Mouse (Mus musculus) stomach, embryonic 14.5 days (tissue): ENCODE measurements around the gene A430078G23Rik. TPM values are rescaled to one million over a fixed set of nuclear protein-coding genes. Genes with fewer than 3 reads are reported as not detected.
"Not testable (repeated sequence)": the region's sequence is repeated elsewhere in the genome, so short reads cannot be mapped to it uniquely, and the experiment has no call there.

Experiments
- ATAC-seq: fragments of 200-750 bp; cut with Nextera tagmentation; 2 replicates; pipeline ENCODE4 v1.8.0; 2017; ENCODE audit warnings: low read depth, moderate TSS enrichment; ENCODE audit not compliant: insufficient number of reproducible peaks, insufficient read depth, low FRiP score
- H3K27ac ChIP-seq: fragments of 300-500 bp; sonication (generic); 2 replicates; pipeline ENCODE4 v1.5.1; 2014; ENCODE audit warnings: mild to moderate bottlenecking, low read length, moderate library complexity, mixed read lengths
- H3K27me3 ChIP-seq: fragments of 300-500 bp; sonication (generic); 2 replicates; pipeline ENCODE4 v1.6.1; 2014; ENCODE audit warnings: low read length, control low read depth, mixed read lengths; ENCODE audit not compliant: control insufficient read depth, insufficient read depth
- H3K36me3 ChIP-seq: fragments of 300-500 bp; sonication (generic); 2 replicates; pipeline ENCODE4 v1.6.1; 2014; ENCODE audit warnings: mild to moderate bottlenecking, control low read depth, low read length, moderate library complexity, mixed read lengths; ENCODE audit not compliant: control insufficient read depth, insufficient read depth
- H3K4me1 ChIP-seq: fragments of 300-500 bp; sonication (generic); 2 replicates; pipeline ENCODE4 v1.6.1; 2014; ENCODE audit warnings: low read length, control low read depth, mixed read lengths; ENCODE audit not compliant: control insufficient read depth, insufficient read depth
- H3K4me2 ChIP-seq: fragments of 300-500 bp; sonication (generic); replicated peaks from 2 replicates; pipeline ENCODE4 v1.6.1; 2014; ENCODE audit warnings: low read depth, low read length, control low read depth
- H3K4me3 ChIP-seq: fragments of 300-500 bp; sonication (generic); 2 replicates; pipeline ENCODE4 v1.5.1; 2014; ENCODE audit warnings: low read depth, low read length, control low read depth
- H3K9ac ChIP-seq: fragments of 300-500 bp; sonication (generic); replicated peaks from 2 replicates; pipeline ENCODE4 v1.6.1; 2014; ENCODE audit warnings: low read depth, mild to moderate bottlenecking, control low read depth, low read length, moderate library complexity, mixed read lengths
- H3K9me3 ChIP-seq: fragments of 300-500 bp; sonication (generic); 2 replicates; pipeline ENCODE4 v1.6.1; 2016; ENCODE audit warnings: low read depth, low read length, control low read depth; ENCODE audit not compliant: control insufficient read depth
- WGBS: fragments of 180-500 bp; shearing (Covaris S2); extraction: QIAGEN DNeasy Blood & Tissue Kit; methylation state at CpG from one replicate; pipeline ENCODE4 v1.1.7; 2014; 5-methylcytosine and 5-hydroxymethylcytosine counted together
- polyA plus RNA-seq: library from polyadenylated mRNA; unstranded; fragments of >200 nt; fragmentation: Nextera tagmentation; extraction: Ambion mirVana; gene quantifications from 2 replicates; pipeline ENCODE4 v1.2.1, GENCODE M21; 2014

A430078G23Rik gene
- polyA plus RNA-seq, 1 experiment from 2014 or later: 0.27 TPM

- ATAC-seq, H3K4me2 ChIP-seq, H3K36me3 ChIP-seq, H3K27ac ChIP-seq, H3K9ac ChIP-seq, H3K9me3 ChIP-seq, H3K4me3 ChIP-seq, H3K4me1 ChIP-seq, H3K27me3 ChIP-seq: not testable (repeated sequence)
- 96% methylated on average over 8 of the region's 11 CpGs for WGBS
Observed at GRCm38 (mm10) chr8:3319267-3319666, 33.9 kb upstream of the A430078G23Rik start.

- no peak for ATAC-seq
- H3K9ac ChIP-seq: no peak overlapping the region
- no peaks in the 10 kb centered on the region for H3K9me3 ChIP-seq
- H3K27ac ChIP-seq: no peak overlapping the region
- no peaks in the 10 kb centered on the region for H3K36me3 ChIP-seq
- no peak overlapping the region for H3K4me3 ChIP-seq
- no peaks in the 10 kb centered on the region for H3K27me3 ChIP-seq
- 81% methylated on average over 2 of the region's 2 CpGs for WGBS
- H3K4me2 ChIP-seq: no peak overlapping the region
- H3K4me1 ChIP-seq: no peaks in the 10 kb centered on the region
Observed at GRCm38 (mm10) chr8:3324253-3324652, 29.0 kb upstream of the A430078G23Rik start.

DNA sequence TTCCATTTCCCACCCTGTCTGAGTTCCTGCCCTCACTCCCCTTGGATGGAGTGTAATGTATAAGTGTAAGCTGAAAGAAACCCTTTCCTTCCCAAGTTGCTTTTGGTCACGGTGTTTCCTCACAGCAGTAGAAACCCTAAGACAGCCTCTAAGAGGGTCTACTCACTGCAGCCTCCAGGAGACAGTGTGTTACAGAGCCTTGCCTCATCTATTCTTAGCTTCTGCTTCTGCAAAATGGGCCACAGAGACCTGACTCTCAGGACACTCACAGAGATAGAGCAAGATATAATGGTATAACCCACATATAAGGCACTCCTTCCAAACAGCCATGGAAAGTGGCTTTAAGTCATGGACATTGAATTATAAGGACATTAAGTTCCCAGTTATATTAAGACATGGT, 26.2 kb upstream of the A430078G23Rik start:
- Histone ChIP-seq H3K4me3 (no peak overlapping the region), H3K4me1 (no peaks in the 10 kb centered on the region), H3K27me3 (no peaks in the 10 kb centered on the region), H3K36me3 (no peaks in the 10 kb centered on the region), H3K4me2 (no peak overlapping the region), H3K9me3 (no peaks in the 10 kb centered on the region), H3K9ac (no peak overlapping the region), H3K27ac (no peak overlapping the region)
- ATAC-seq: no peak
- 86% methylated on average over 1 of the region's 1 CpGs for WGBS

DNA sequence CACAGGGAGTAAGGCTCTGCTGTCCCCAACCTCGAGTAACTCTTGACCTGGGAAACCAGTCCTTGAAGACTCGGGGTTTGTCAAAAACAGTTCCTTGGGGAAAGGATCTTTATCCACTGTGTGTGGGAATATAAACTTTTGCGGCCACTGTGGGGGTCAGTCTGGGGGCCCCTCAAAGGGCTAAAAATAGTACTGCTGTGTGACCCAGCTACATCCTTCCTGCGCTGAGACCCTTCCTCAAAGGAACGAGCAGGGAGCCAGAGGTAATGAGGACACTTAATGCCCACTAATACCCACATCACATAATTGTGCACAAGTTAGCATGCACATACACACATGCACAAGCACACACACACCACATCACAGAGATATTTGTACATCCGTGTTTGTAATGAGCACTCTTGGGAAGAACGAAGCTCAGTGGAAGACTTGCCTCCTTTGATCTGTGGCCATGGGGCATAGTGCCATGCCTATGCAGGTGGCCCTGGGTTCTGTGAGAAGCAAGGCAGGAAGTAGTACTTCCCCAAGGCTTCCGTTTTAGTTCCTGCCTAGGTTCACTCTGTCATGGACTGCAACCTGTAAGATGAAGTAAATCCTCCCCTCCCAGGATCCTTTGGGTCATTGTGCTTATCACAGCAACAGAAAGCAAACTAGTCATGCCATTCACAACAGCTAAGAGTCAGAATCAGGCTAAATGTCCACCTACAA, 25.5 kb upstream of the A430078G23Rik start:
- ATAC-seq: no peak
- Histone ChIP-seq H3K4me3 (no peak overlapping the region), H3K9me3 (no peaks in the 10 kb centered on the region), H3K36me3 (no peaks in the 10 kb centered on the region), H3K27me3 (no peaks in the 10 kb centered on the region), H3K9ac (no peak overlapping the region), H3K4me2 (no peak overlapping the region), H3K4me1 (no peaks in the 10 kb centered on the region), H3K27ac (no peak overlapping the region)
- 75% methylated on average over 8 of the region's 8 CpGs for WGBS

DNA sequence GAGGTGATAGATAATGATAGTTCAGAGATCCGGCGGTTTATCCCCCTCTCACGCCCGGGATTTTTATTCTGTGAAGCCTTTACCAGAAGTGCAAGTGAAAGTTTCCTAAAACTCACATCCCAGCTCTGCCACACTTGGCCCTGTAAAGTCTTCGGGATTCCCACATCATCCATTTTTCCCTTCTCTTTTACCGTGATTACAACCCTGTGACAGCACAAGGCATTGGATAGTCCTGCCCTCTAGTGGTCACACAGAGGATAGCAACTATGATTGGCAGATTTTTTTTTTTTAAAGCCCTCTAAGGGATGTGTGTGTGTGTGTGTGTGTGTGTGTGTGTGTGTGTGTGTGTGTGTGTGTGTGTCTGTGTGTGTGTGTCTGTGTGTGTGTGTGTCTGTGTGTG, 22.6 kb upstream of the A430078G23Rik start:
- WGBS: 51% methylated on average over 6 of the region's 6 CpGs
- no peaks in the 10 kb centered on the region for H3K36me3 ChIP-seq
- no peaks in the 10 kb centered on the region for H3K4me1 ChIP-seq
- no peak overlapping the region for H3K4me2 ChIP-seq
- H3K27me3 ChIP-seq: no peaks in the 10 kb centered on the region
- H3K9me3 ChIP-seq: no peaks in the 10 kb centered on the region
- H3K4me3 ChIP-seq: no peak overlapping the region
- no peak for ATAC-seq
- no peak overlapping the region for H3K27ac ChIP-seq
- no peak overlapping the region for H3K9ac ChIP-seq

GRCm38 (mm10) chr8:3331692-3332091, 21.5 kb upstream of the A430078G23Rik start:
- 83% methylated on average over 2 of the region's 2 CpGs for WGBS
- H3K9ac ChIP-seq: no peak overlapping the region

GRCm38 (mm10) chr8:3335881-3336280, 17.3 kb upstream of the A430078G23Rik start:
- no peaks in the 10 kb centered on the region for H3K4me1 ChIP-seq
- H3K4me3 ChIP-seq: no peak overlapping the region
- H3K36me3 ChIP-seq: no peaks in the 10 kb centered on the region
- H3K9me3 ChIP-seq: no peaks in the 10 kb centered on the region
- no peak overlapping the region for H3K4me2 ChIP-seq
- 79% methylated on average over 1 of the region's 1 CpGs for WGBS
- H3K27me3 ChIP-seq: no peaks in the 10 kb centered on the region
- no peak overlapping the region for H3K27ac ChIP-seq
- ATAC-seq: no peak
- H3K9ac ChIP-seq: no peak overlapping the region

More at GRCm38 (mm10) chr8:3331692-3332091, 21.5 kb upstream of the A430078G23Rik start:
- no peak overlapping the region for H3K27ac ChIP-seq
- no peaks in the 10 kb centered on the region for H3K9me3 ChIP-seq
- no peak for ATAC-seq
- H3K4me2 ChIP-seq: no peak overlapping the region
- no peaks in the 10 kb centered on the region for H3K27me3 ChIP-seq
- no peaks in the 10 kb centered on the region for H3K36me3 ChIP-seq
- no peaks in the 10 kb centered on the region for H3K4me1 ChIP-seq
- no peak overlapping the region for H3K4me3 ChIP-seq

- no peaks in the 10 kb centered on the region for H3K36me3 ChIP-seq
- 0 out of 2 replicates have a peak, but pooled peaks have one; percentile 33 for ATAC-seq
- H3K27me3 ChIP-seq: no peaks in the 10 kb centered on the region
- no peak overlapping the region for H3K9ac ChIP-seq
- no peak overlapping the region for H3K4me3 ChIP-seq
- no peak overlapping the region for H3K4me2 ChIP-seq
- no peak overlapping the region for H3K27ac ChIP-seq
- H3K9me3 ChIP-seq: no peaks in the 10 kb centered on the region
- WGBS: 63% methylated on average over 9 of the region's 9 CpGs
- no peaks in the 10 kb centered on the region for H3K4me1 ChIP-seq
Observed at GRCm38 (mm10) chr8:3336658-3337524, 16.3 kb upstream of the A430078G23Rik start.
